Mouse (Mus musculus): ENCODE measurements around the gene Cntn5.

GRCm38 (mm10) chr9:9817477-9817876, 1087.1 kb downstream of the Cntn5 start:
- TF ChIP-seq POLR2A (IDR thresholded peaks at IDR 0.05; ENCODE audit: borderline replicate concordance, insufficient read depth, low read length), result no peak
- TF ChIP-seq CTCF (IDR thresholded peaks at IDR 0.05; ENCODE audit: borderline replicate concordance, insufficient read depth, low read depth, low read length), result no peak

Data from cerebellum, adult 2 months (tissue).